Mouse (Mus musculus) embryo, embryonic 11.5 days (tissue): ENCODE results near the gene Pxn.
"Not testable (repeated sequence)": the region's sequence is repeated elsewhere in the genome, so short reads cannot be mapped to it uniquely, and the experiment has no call there.

Source experiments
- DNase-seq: peaks from one replicate; pipeline ENCODE4 v3.0.0-alpha.2; 2012; ENCODE audit warnings: low read depth, low spot score

Pxn gene

DNA sequence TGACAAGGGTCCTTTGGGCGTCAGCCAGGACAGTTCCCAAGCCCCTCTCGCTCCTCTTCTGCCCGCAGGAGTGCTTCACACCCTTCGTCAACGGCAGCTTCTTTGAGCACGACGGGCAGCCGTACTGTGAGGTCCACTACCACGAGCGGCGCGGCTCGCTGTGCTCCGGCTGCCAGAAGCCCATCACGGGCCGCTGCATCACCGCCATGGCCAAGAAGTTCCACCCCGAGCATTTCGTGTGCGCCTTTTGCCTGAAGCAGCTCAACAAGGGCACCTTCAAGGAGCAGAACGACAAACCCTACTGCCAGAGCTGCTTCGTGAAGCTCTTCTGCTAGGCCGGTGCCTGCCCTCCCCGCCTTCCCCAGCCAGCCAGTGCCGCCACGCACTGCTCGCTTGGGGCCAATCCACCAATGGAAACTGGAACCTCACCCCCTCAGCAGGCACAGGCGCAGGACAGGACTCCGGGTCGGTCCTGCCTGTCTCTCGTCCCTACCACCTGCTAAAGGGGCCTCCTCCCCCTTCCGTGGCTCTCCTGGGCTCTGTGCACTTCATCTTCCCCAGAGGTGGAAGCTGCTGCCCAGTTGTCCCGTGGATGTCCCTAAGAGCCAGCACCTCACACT is 47.4 kb downstream of the Pxn start:
- no peak for DNase-seq

GRCm38 (mm10) chr5:115554536-115555291 is 48.2 kb downstream of the Pxn start:
- no peak for DNase-seq

- peak; percentile 76 for DNase-seq
These were observed 49.7 kb downstream of the Pxn start for GRCm38 (mm10) chr5:115556217-115556616.

DNA sequence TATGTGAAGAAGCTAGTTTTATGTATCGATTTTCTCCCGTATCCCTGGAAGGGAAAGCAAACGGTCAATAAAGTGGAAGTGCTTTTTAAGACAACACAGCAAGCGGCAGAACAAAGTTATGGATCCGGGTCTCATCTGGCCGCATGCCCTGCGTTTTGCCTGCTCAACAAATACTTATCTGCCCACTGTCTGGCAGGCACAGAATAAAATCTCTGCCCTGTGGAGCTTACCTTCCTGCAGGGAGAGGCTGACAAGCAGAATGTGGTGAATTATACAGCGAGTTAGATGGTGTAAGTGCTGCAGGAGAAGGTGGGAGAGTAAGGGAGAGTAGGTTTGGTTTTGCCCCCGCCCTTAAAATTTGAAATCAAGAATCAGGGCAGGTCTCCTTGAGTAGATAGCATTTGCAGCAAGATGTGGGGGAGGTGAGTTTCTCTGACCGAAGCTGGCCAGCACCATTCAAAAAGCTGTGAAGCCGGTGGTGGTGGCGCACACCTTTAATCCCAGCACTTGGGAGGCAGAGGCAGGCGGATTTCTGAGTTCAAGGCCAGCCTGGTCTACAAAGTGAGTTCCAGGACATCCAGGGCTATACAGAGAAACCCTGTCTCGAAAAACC is 51.8 kb downstream of the Pxn start:
- no peak for DNase-seq

DNA sequence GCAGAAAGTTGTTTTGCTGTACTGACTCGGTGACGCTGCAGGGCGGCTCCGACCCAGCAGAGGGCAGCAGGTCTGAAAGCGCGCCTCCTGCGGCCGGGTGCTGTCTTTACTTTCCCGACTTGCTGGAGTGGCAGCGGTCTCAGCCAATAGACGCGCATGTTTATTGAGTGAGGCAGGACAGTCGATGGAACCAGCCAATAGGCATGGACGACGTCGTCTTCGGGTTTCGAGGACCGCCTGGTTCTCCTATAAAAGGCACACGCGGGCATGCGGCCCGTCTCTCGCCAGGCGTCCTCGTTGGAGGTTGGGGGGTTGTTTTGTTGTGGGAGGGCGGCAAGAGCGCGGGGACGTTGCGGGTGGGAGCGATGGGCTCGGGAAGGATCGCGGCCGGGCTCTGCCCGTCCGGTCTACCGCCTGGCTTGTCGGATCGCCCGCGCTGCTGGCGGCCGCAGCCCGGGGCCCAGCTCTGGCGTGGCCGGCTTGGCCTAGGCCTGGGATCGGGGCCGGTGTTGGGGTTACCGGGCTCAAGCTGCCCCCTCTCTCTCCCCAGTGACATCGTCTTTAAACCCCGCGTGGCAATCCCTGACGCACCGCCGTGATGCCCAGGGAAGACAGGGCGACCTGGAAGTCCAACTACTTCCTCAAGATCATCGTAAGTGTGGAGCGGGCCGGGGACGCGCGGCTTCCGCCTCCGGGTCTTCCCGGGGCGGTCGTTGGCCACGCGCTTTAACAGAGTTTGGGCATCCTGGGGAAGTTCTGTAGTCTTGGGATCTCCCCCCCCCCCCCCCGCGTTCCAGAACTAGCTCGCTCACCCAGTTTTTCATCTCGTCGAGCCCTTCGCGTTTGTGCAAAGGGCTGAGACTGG is 53.0 kb downstream of the Pxn start, which contains the start of gene Rplp0:
TSS of gene Rplp0 (plus strand) at position 231 of the 865 bp plus-strand sequence.
- DNase-seq: peak; percentile 98

GRCm38 (mm10) chr5:115560336-115560905 is 53.9 kb downstream of the Pxn start:
- DNase-seq: no peak

DNA sequence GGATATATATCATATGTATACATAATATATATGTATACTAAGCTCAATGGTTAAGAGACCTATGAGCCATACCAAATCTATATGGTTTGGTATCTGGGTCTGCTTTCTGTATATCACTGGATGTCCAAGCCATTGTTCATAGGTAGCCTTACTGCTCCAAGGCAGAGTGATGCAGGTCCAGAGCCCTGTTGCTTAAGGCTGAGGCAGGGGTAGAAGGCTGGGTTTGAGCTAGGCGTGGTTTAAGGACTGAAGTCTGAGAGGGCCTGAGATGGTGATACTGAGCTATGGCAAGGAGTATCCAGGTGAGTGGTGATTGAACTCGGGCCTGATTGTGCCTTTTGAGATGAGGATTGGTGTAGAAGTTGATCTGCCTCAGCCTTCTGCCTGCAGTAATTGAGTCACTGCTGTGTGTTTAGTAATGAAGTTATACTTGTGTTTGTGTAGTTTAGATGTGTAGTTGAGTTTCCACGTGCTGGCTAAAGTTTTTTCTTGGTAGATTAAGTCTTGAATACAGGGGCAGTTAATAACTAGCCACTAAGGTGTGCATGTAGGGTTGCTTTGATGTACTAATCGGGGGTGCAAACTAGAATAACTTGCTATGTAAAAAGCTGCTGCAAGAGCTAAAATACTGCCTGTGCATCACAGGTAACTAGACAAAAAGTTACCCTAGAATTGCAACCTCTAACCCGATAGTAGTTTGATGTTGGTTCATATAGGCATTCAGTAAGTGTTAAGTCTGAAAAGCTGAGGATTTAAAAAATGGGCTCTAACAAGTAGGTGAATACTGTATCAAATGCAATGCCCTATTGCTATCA is 57.5 kb downstream of the Pxn start:
- no peak for DNase-seq

DNA sequence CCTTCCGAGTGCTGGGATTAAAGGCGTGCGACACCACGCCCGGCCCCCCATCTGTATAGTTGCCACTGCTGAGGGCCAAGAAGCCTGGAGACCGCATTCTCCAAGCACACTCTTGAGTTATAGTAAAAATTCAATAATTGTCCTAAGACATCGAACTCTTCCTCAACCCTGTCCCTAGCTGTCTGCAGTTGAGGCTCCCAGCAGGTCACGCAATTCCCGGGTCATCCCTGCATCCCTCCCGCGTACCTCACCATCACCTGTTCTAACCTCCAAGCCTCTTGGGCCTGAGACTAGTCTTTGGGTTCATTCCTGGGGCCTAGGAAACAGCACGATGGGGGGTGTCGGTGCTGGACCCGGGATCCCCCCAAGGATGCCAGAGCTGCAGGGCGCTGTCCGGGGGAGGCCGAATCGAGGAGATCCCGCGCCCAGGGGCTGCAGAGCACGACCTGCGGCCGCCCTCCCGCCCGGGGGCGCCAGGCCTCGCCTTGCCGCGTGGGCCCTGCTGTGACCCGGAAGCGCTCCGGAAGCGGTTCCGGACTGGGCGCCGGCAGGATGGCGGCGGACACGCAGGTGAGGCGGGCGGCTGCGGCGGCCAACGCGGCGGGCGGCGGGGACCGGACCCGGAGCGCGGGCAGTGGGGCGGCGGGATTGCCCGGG is 58.4 kb downstream of the Pxn start, which contains the start of gene Gcn1l1:
TSS of gene Gcn1l1 (plus strand) at position 518 of the 657 bp plus-strand sequence.
- DNase-seq: peak; percentile 60

- DNase-seq: no peak
These were observed 58.9 kb downstream of the Pxn start for GRCm38 (mm10) chr5:115565403-115565802.

GRCm38 (mm10) chr5:115568681-115569080 is 62.2 kb downstream of the Pxn start:
- DNase-seq: no peak

- DNase-seq: no peak
These were observed 62.8 kb downstream of the Pxn start for GRCm38 (mm10) chr5:115569308-115569707.

- DNase-seq: no peak
These were observed 63.2 kb downstream of the Pxn start for GRCm38 (mm10) chr5:115569721-115570120.

GRCm38 (mm10) chr5:115571086-115571485 is 64.6 kb downstream of the Pxn start:
- no peak for DNase-seq

DNA sequence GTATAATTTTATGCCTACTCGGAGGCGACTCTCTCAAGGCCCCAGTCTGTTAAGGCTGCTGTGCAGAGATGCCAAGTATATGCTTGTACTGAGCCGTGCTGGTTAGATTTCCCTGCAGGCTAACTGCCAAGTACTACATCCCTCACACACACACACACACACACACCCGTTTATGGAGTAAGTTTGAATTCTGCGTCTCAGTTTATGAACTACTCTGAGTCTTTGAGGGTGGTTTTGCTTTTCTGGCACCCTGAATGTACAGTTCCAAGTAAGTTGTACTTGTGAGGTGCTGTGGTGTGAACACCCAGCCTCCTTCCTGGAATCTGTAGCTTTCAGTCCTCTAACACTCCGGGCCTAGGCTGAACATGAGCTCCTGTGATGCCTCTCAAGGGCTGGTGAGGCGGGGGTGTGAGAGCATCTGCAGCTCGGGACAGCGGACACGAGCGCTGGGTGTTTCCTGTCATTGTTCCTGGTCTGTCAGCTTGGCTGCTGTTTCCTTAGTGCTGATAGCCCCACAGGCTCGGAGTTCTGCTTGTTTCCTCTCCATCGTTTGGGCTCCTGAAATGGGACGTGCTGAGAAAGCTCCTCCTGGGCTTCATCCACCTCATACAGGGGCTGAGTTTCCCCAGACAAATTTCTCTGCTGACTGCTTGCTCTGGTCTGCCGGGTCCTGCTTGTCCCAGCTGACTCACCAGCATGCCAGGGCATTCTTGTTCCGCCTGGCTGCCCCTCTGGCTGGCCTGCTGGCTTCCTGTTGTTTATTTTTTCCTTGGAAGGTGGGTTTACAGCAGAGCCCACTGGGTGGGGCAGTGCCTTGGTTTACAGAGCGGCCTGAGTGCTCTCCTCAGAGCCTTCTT is 66.4 kb downstream of the Pxn start:
- DNase-seq: no peak

DNA sequence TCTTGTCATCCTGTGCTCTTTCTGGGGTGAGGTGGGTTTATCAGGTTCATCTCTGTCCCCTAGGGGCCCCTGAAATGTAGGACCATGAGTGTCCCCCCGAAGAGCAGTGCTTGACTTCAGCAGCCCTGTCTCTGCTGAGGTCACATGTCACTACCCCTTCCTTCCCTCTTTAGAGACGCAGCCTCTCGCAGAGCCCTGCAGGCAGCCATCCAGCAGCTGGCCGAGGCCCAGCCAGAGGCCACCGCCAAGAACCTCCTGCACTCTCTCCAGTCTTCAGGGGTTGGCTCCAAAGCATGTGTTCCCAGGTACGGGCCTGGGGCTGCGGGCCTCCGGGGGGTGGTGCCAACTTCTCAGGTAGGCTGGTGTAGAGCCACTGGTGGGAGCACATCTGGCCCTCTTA is 68.5 kb downstream of the Pxn start:
- no peak for DNase-seq

DNA sequence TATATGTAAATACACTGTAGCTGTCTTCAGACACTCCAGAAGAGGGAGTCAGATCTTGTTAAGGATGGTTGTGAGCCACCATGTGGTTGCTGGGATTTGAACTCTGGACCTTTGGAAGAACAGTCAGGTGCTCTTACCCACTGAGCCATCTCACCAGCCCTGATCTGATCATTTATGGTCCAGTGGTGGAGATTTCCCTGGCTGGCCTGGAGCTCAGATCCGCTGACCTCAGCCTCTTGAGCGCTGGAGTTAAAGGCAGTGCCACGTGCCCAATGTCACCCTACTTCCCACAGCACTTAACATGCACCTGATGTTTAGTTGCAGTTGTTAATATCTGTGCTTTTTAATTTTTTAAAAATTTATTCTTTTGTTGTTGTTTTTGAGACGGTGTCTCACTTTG is 71.2 kb downstream of the Pxn start:
- not testable (repeated sequence) for DNase-seq

DNA sequence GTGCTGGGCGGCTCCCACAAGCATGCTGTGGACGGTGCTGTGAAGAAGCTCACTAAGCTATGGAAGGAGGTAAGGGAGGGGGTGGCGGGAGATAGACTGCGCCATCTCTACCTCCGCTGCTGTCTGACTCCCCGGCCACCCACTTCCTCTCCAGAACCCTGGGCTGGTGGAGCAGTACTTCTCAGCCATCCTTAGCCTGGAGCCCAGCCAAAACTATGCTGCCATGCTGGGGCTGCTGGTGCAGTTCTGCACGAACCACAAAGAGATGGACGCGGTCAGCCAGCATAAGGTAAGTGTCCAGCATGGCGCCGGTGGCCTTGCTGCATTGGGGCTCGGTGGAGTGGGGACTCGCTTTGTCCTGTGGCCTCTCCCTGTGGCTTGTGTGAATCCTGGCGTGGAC is 72.4 kb downstream of the Pxn start:
- DNase-seq: no peak

DNA sequence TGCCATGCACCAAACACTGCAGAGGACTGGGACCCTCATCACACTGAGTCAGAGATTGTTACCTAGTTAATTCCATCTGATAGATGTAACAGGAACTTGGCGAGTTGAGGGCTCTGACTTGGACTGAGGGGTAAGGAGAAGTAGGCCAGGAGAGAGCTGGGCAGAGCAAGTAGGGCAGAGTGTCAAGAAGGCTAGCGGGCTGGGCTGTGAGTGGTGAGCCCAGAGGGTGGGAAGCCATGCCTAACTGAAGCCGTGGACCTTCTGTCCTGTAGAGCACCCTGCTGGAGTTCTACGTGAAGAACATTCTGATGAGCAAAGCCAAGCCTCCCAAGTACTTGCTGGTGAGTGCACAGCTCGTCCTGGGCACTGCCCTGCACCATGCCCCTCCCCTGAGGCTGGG is 72.9 kb downstream of the Pxn start:
- no peak for DNase-seq
